Mouse (Mus musculus): Measurements from ENCODE around the gene Trim31.
A peak's percentile ranks its signal among the peaks of the same experiment; 100 is the strongest.
"Not testable (repeated sequence)": the region's sequence is repeated elsewhere in the genome, so short reads cannot be mapped to it uniquely, and the experiment has no call there.

The Trim31 gene

GRCm38 (mm10) chr17:36897552-36898205 is at the start of gene Trim31:
Gene Trim31 (plus strand): TSS chr17:36898118.
- DNase-seq: no peak

GRCm38 (mm10) chr17:36848911-36849310 is 49.0 kb upstream of the Trim31 start:
- DNase-seq: no peak

- DNase-seq: no peak
Observed at GRCm38 (mm10) chr17:36849992-36850391, 47.9 kb upstream of the Trim31 start.

DNA sequence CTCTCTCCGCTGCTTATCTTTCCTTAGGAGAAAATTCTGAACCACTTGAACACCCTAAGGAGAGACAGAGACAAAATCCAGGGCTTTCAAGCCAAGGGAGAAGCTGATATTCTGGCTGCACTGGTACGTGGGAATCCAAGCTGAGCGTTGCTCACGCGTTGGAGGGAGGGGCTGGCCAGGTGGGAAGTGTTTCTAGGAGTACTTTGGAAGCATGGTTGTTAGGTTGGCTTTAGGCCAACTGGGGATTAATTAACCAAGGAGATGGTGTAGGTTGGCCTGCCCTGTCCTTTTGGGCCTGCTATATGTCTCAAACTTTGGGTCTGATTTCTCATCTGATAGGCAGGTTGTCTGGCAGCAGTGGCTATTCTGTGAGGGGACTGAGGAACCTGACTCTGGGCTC is 46.7 kb upstream of the Trim31 start:
- DNase-seq: no peak

DNA sequence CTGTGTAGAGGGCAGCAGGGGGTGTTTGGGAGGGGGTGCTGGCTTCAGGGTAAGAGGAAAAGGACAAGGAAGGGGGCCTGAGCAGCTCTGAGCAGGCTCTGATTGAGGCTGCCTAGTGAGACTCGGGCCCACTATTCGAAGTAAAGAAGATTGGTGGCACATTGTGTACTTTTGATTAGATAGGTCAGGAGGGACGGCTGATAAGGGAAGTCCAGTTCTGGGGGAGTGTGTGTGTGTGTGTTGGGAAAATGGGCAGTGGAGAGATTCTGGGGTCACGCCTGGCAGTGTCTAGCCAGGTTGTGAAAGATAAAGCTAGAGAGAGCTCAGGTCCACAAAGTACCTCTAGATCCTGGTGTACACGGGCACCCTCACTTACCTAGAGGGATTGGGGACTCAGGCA is 46.3 kb upstream of the Trim31 start:
- no peak for DNase-seq

- no peak for DNase-seq
Observed at GRCm38 (mm10) chr17:36855484-36855883, 42.4 kb upstream of the Trim31 start.

- no peak for DNase-seq
Observed at GRCm38 (mm10) chr17:36856236-36856635, 41.7 kb upstream of the Trim31 start.

DNA sequence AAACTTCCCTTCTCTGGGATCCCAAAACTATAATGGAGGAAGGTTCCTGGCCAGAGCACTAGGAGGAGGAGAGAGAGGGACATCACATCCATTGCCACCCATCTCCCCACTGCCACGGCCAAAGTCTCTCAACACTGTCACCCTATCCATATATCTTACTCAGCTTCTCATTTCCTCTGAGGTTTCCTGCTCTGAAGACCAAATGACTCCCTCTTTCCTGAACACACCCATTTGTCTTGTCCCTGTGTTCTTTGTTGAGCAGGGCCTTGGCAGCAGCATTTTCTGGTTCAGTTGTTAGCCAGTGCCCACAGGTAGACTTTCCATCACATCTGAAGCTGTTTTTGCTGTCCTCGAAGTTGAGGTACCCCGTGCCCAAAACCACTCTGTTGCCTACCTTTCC is 39.7 kb upstream of the Trim31 start:
- no peak for DNase-seq

DNA sequence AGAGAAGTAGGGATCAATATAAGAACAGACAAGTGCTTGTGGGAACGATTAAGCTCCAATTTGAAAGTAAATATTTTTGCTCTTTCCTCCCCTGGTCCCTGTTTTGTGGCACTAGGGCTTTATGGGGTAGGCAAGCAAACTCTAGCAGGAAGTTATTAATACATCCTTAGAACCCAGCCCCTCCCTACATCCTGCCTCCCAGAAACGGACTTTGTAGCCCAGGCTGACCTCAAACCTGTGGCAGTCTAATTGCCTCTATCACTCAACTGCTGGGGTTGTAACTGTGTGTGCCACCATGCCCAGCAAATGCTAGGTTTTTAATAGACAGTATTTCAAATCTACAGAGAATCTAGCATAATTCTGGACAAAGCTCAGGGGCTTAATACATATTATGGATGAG is 36.2 kb upstream of the Trim31 start:
- no peak for DNase-seq

- DNase-seq: no peak
Observed at GRCm38 (mm10) chr17:36866719-36867527, 31.0 kb upstream of the Trim31 start, which contains the start of gene Trim15. Gene Trim15 (minus strand): TSS chr17:36867210.

DNA sequence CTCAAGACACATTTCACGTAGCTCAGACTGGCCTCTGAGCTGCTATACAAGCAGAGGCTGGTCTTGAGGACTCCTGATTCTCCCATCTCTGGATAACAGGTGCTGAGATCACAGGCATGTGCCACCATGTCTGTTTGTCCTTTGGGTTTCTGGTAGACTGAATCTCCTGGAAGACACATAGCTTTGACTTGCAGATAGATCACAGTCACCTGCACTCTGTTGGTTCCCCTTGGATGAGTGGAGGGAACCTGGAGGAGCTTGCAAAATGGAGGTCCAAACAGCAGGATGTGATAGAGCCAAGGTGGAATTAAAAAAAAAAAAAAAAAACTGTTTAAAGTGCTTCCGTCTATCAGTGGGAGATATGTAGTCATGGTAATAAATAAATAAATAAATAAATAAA is 29.1 kb upstream of the Trim31 start:
- no peak for DNase-seq

DNA sequence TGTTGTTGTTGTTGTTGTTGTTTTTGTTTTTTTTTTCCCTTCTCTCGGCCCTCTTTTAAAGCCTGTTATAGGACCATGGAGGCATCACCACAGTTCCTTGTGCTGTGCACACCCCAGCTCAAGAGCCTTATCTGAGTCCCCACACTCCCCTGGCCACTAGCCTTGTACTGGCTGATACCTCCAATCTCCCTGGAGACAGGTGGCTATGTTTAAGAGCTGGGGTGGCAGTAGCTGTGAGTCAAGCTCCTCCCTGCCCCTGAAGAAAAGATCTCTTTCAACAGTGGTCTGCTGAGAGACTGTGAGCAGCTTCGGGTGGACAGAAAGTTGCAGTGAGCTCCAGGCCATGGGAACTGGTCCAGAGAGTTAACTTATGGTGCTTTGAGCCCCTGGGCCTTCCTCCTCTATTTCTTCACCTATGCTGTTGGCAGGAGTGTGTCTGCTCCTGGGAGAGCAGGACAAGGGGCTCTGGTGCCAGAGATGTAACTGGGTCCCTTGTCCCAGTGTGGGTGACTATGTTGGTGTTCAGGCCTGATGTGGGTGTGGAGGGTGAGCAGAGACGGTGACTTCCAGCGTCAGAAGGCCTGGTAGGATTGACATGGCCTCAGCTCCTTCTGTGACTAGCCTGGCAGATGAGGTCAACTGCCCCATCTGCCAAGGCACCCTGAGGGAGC is 28.5 kb upstream of the Trim31 start, which contains the start of gene Trim10:
Gene Trim10, plus strand, starts transcription at position 291 of the 671 bp plus-strand sequence.
- DNase-seq: no peak

DNA sequence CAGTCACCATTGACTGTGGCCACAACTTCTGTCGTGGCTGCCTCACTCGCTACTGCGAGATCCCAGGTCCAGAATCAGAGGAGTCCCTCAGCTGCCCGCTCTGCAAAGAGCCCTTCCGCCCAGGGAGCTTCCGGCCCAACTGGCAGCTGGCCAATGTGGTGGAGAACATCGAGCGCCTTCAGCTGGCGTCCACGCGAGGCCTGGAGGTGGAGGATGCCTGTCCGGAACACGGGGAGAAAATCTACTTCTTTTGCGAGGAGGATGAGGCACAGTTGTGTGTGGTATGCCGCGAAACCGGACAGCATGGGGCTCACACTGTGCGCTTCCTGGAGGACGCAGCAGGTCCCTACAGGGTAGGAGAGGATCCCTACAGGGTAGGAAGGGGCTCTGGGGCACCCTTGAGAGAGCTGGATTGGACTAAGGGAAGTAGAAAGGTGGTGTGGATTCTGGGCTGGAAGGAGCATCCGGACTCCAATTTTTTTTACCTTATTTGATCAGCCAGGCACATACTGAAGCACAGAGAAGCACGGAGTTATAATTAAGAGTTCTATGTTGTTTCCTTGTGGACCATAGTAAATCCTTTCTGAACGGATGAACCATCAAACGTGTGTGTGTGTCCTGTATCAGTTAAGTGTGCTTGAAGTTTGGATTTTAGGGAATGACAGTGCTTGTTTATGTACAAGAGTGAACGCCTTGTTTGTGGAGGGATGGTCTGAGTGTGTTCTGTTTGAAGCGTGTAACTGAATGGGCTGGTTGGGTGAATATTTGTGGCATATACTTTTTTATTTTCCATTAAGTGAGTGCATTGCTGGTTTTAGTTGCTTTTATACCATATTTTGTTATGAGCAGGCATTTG is 27.7 kb upstream of the Trim31 start:
- peak; percentile 62 for DNase-seq

DNA sequence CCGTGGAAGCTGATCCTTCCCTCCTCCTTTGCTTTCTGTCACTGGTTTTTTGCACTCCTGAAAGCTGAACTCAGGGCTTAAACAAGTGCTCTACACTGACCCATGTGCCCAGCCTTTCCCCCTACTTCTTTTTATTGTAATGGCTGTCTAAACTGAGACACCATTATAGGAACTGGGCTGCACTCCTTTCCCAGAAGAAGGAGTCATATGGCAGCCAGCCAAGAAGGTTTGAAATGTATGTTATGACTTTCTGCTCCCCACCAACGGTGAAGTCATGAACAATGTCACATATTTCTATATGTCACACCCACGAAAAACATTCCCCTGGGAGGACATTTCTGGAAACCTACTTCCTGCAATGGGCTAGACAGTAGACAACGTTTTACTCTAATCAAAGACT is 23.3 kb upstream of the Trim31 start:
- no peak for DNase-seq

DNA sequence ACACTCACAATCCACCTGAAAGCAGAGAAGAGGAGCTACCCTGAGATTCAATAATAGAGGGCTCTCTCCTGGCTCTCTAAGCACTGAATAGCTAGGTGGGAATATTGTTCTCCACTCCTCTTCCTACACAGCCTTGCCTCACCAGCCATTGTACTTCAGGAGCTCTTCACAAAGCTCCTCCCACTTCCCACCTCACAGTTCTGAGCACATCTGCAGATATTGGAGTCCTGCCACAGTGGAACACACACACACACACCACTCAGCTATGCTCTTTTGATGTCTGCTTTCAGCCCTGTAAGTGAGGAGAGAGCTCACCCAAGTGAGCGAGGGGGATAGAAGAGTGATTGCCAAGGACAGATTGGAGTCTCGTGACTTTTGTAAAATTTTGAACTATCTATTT is 14.6 kb upstream of the Trim31 start:
- DNase-seq: no peak

GRCm38 (mm10) chr17:36885132-36885790 is 12.7 kb upstream of the Trim31 start:
- DNase-seq: no peak

DNA sequence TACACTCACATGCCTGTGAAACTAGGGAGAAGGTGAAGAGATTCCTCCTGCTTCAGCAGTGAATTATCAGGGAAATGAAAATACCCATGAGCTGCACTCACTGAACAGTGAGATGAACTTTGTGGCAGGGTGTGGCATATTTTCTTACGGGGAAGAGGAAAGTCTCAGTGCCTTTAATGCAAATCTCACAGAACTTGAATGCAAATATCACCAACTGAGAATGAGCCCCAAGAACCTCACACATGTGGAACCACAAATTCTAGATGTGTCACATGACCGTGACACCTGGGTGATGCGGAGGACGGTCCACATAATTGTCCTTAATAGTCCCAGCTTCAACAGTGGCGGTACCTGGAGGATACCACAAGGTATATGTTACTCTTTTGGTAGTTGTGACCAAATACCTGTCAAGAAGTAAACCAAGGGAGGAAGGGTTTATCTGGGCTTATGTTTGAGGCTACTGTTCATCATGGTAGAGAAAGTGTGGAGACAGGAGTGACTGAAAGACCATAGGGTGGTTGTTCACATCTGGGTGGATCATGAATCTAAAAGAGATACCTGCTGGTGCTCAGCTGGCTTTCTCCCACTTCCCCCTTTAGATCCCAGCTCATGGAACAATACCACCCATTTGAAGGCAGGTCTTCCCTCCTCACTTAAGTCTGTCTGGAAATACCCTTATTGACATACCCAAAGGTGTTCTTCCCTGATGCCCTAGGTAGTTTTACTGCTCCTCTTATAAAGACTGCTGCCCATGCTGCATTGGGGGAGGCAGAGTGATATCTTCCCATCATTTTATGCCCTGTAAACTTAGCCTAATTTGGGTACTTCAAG is 7.6 kb upstream of the Trim31 start, which contains the start of gene Trim40:
Gene Trim40, minus strand, starts transcription at position 51 of the 831 bp plus-strand sequence.
- no peak for DNase-seq

DNA sequence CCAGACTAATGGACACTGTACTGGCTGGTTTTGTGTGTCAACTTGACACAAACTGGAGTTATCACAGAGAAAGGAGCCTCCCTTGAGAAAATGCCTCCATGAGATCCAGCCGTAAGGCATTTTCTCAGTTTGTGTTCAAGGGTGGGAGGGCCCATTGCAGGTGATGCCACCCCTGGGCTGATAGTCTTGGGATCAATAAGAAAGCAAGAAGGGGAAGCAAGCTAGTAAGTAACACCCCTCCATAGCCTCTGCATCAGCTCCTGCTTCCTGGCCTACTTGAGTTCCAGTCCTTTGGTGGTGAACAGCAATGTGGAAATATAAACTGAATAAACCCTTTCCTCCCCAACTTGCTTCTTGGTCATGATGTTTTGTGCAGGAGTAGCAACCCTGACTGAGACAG is 6.4 kb upstream of the Trim31 start:
- not testable (repeated sequence) for DNase-seq

DNA sequence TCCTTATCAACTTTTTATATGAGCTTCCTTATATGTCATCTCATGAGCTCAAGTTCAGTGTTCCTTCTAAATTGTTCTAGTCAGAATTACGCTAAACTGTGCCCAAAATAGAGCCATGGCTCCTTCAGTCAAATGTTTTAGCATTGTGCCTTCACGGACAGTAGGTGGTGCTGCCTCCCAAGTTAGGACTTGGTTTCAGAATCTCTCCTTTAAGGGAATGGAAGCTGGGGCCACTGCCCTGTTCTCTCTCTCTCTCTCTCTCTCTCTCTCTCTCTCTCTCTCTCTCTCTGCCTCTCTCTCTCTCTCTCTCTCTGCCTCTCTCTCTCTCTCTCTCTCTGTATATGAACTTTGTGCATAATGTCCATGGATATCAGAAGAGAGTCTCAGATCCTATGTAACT is 5.6 kb upstream of the Trim31 start:
- DNase-seq: peak; percentile 58

- no peak for DNase-seq
Observed at GRCm38 (mm10) chr17:36893387-36893786, 4.5 kb upstream of the Trim31 start.

DNA sequence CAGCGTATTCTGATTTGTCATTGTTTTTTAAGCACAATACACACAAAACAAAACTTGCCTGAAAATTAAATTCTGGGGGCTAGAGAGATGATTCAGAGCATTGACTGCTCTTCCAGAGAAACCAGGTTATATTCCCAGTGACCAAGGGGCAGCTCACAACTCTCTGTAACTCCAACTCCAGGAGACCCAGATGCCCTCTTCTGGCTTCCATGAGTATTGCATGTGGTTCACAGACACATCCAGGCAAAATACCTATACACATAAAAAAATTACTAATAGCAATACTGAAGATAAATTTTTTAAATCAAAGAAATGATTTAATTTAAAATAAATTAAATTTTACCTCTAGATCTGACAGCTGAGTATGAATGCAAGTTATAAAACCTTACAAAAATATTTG is 1.3 kb upstream of the Trim31 start:
- DNase-seq: peak; percentile 68

Data from kidney, postnatal 10 days (tissue).